26 mouse cellular contexts compared by ENCODE assay signal in the genomic region with DNA sequence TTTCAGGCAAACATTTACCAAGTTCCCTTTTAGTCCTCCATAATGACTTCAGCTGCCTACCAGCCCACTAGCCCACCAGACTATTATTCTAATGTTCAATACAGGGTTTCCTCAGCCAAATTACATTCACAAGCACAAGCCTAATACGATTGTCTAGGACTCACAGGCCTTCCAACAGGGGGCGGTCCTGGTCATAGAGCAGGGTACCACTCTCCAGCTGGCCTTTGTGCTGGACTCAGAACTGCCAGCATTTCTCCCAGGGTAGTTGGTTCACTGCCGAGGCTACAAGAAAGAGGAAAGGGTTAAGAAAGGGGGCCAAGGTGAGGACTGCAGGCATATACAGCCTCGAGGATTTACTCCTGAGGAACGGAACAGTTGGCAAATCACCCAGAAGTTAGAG.
A peak's percentile ranks its signal among the peaks of the same experiment; 100 is the strongest.
DNase-seq lines count a peak whose midpoint lies in the region; ATAC-seq and TF ChIP-seq lines count a peak whose summit lies in the region.
"Had no signal": no experiment of that assay in that cellular context is flagged by ENCODE, and none has a peak within 500 bp of the region (broad histone marks: within the 10 kb centered on the region; RNA-seq: fewer than 3 reads in every experiment).

No protein-coding gene starts in this region.

- no peaks in the 10 kb centered on the region for H3K27me3 ChIP-seq in forebrain, embryonic 14.5 days (replicated peaks; ENCODE audit: control insufficient read depth, insufficient read depth, low read length)
- H3K27me3 ChIP-seq in forebrain, embryonic 10.5 days (ENCODE audit: poor library complexity, severe bottlenecking) = no peaks in the 10 kb centered on the region
- H3K27me3 ChIP-seq: heart, embryonic 13.5 days; hindbrain, embryonic 12.5 days; liver, embryonic 12.5 days; midbrain, embryonic 12.5 days; neural tube, embryonic 13.5 days had no signal

- no peak overlapping the region for H3K4me3 ChIP-seq in forebrain, embryonic 14.5 days (ENCODE audit: low read depth, low read length)
- H3K4me3 ChIP-seq in forebrain, embryonic 10.5 days = no peak overlapping the region
- no peak overlapping the region for H3K4me3 ChIP-seq in layer of hippocampus, adult 2 months
- H3K4me3 ChIP-seq: gastrocnemius, adult 2 months; heart, embryonic 13.5 days; hindbrain, embryonic 12.5 days; liver, embryonic 12.5 days; midbrain, embryonic 12.5 days; neural tube, embryonic 13.5 days had no signal

- DNase-seq in forebrain, embryonic 14.5 days (ENCODE audit: low spot score) = peak; percentile 56
- DNase-seq in forebrain, embryonic 10.5 days (ENCODE audit: extremely low spot score, low spot score) = no peak
- DNase-seq in layer of hippocampus, adult 2 months (ENCODE audit: low spot score in 2 of 2) = no peak
- no peak for DNase-seq in layer of hippocampus, adult 8-10 months (ENCODE audit: low spot score in 2 of 2)
- DNase-seq in right cerebral cortex, postnatal 4 days = peak; percentile 38
- no peak for DNase-seq in right cerebral cortex, postnatal 36 days (ENCODE audit: low spot score in 2 of 2)
- DNase-seq in yolk sac, embryonic 10.5 days (ENCODE audit: low spot score) = no peak
- DNase-seq: adrenal gland, postnatal 36 days; B cell, adult 2 months; cerebellum, adult 9-10 months; gastrocnemius, adult 2 months; gastrocnemius, postnatal 36 days; heart, postnatal 10 days; kidney, adult 8-10 months; kidney, postnatal 4 days; liver, postnatal 0 days; lung, postnatal 36 days; spleen, adult 18-20 months; thymus, postnatal 14 days had no signal

- no peaks in the 10 kb centered on the region for H3K9me3 ChIP-seq in forebrain, embryonic 14.5 days (replicated peaks; ENCODE audit: control insufficient read depth, low read length)
- no peaks in the 10 kb centered on the region for H3K9me3 ChIP-seq in forebrain, embryonic 10.5 days
- H3K9me3 ChIP-seq: heart, embryonic 13.5 days; hindbrain, embryonic 12.5 days; liver, embryonic 12.5 days; midbrain, embryonic 12.5 days; neural tube, embryonic 13.5 days had no signal

- no peak overlapping the region for H3K27ac ChIP-seq in forebrain, embryonic 14.5 days (ENCODE audit: low read depth, low read length)
- no peak overlapping the region for H3K27ac ChIP-seq in forebrain, embryonic 10.5 days
- no peak overlapping the region for H3K27ac ChIP-seq in layer of hippocampus, adult 2 months
- H3K27ac ChIP-seq: gastrocnemius, adult 2 months; heart, embryonic 13.5 days; hindbrain, embryonic 12.5 days; kidney, postnatal 0 days; liver, embryonic 12.5 days; midbrain, embryonic 12.5 days; neural tube, embryonic 13.5 days had no signal

- peak; percentile 55 for TF ChIP-seq CTCF in layer of hippocampus, adult 2 months (conservative IDR thresholded peaks at IDR 0.05)

- no peak overlapping the region for H3K4me2 ChIP-seq in forebrain, embryonic 14.5 days (ENCODE audit: low read length)
- H3K4me2 ChIP-seq: heart, embryonic 13.5 days; hindbrain, embryonic 12.5 days; liver, embryonic 12.5 days; midbrain, embryonic 12.5 days; neural tube, embryonic 13.5 days had no signal

- no peak overlapping the region for H3K9ac ChIP-seq in forebrain, embryonic 14.5 days (ENCODE audit: low read length)
- H3K9ac ChIP-seq: heart, embryonic 13.5 days; hindbrain, embryonic 12.5 days; liver, embryonic 12.5 days; liver, postnatal 0 days; midbrain, embryonic 12.5 days; neural tube, embryonic 13.5 days had no signal

- 0 out of 2 replicates have a peak, but pooled peaks cover 6% of the 10 kb centered on the region for H3K4me1 ChIP-seq in forebrain, embryonic 14.5 days (ENCODE audit: control insufficient read depth, insufficient read depth, low read length)
- H3K4me1 ChIP-seq in forebrain, embryonic 10.5 days = no peaks in the 10 kb centered on the region
- H3K4me1 ChIP-seq: heart, embryonic 13.5 days; hindbrain, embryonic 12.5 days; liver, embryonic 12.5 days; midbrain, embryonic 12.5 days; neural tube, embryonic 13.5 days had no signal

- H3K36me3 ChIP-seq in forebrain, embryonic 14.5 days (ENCODE audit: control insufficient read depth, insufficient read depth, low read length) = no peaks in the 10 kb centered on the region
- no peaks in the 10 kb centered on the region for H3K36me3 ChIP-seq in forebrain, embryonic 10.5 days (replicated peaks)
- H3K36me3 ChIP-seq: heart, embryonic 13.5 days; hindbrain, embryonic 12.5 days; liver, embryonic 12.5 days; midbrain, embryonic 12.5 days; neural tube, embryonic 13.5 days had no signal

- peak; percentile 54; the same call in 1 of the 2 replicates for ATAC-seq in forebrain, embryonic 14.5 days
- ATAC-seq: intestine, embryonic 16.5 days; liver, embryonic 12.5 days; liver, postnatal 0 days had no signal

- WGBS in forebrain, embryonic 14.5 days = 30% methylated on average over 5 of the region's 5 CpGs
- WGBS in forebrain, embryonic 10.5 days = 67% methylated on average over 5 of the region's 5 CpGs

Comparison
In these comparisons a context has a peak if more than half of its experiments do, and no peak if none do; other contexts are left out.
1. DNase-seq: peak in forebrain, embryonic 14.5 days (single experiment) and right cerebral cortex, postnatal 4 days (single experiment); none in forebrain, embryonic 10.5 days (single experiment), layer of hippocampus, adult 2 months (0 of 2), layer of hippocampus, adult 8-10 months (0 of 2), right cerebral cortex, postnatal 36 days (0 of 2) and yolk sac, embryonic 10.5 days (single experiment).